Mouse (Mus musculus): ENCODE measurements around the gene Epo. TPM values are rescaled to one million over a fixed set of nuclear protein-coding genes. Genes with fewer than 3 reads are reported as not detected.

Gene Epo
- polyA plus RNA-seq, 1 experiment from 2014 or later: 1.4 TPM

DNA sequence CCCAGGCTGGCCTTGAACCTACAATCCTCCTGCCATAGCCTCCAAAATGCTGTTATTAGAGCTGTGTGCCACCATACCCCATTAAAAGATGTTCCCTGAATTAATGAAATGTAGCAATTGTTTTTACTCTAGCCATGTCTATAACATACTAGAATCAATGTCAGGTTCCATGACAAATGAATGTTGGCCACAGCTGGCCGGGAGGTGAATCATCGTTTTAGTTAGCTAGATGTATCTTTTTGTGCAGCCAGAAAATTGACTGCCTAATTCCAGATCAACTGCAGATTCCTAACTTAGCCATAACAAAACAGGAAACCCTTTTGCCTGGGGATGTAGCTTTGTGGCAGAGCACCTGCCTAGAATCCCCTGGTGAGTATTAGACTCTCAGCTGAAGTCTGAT, 16.8 kb upstream of the Epo start:
- H3K36me3 ChIP-seq (ENCODE audit: control insufficient read depth, insufficient read depth, low read length): no peaks in the 10 kb centered on the region
- 90% methylated on average over 2 of the region's 2 CpGs for WGBS

GRCm38 (mm10) chr5:137545596-137545995, 12.6 kb upstream of the Epo start:
- Histone ChIP-seq H3K27ac (ENCODE audit: low read depth, low read length) (no peak overlapping the region), H3K4me1 (ENCODE audit: control insufficient read depth, insufficient read depth, low read length) (no peaks in the 10 kb centered on the region), H3K4me3 (ENCODE audit: low read depth, low read length) (no peak overlapping the region), H3K9ac (ENCODE audit: low read length) (no peak overlapping the region), H3K27me3 (ENCODE audit: control insufficient read depth, insufficient read depth, low read length) (no peaks in the 10 kb centered on the region), H3K36me3 (ENCODE audit: control insufficient read depth, insufficient read depth, low read length) (no peaks in the 10 kb centered on the region), H3K9me3 (ENCODE audit: control insufficient read depth, low read length) (no peaks in the 10 kb centered on the region), H3K4me2 (no peak overlapping the region)
- no peak for ATAC-seq (ENCODE audit: low FRiP score)
- DNase-seq (ENCODE audit: low spot score, missing footprints): no peak
- WGBS: 87% methylated on average over 4 of the region's 4 CpGs

More for the DNA sequence above, 16.8 kb upstream of the Epo start:
- Histone ChIP-seq H3K9me3 (ENCODE audit: control insufficient read depth, low read length) (no peaks in the 10 kb centered on the region), H3K27ac (ENCODE audit: low read depth, low read length) (no peak overlapping the region), H3K4me2 (no peak overlapping the region), H3K9ac (ENCODE audit: low read length) (no peak overlapping the region), H3K4me1 (ENCODE audit: control insufficient read depth, insufficient read depth, low read length) (no peaks in the 10 kb centered on the region), H3K4me3 (ENCODE audit: low read depth, low read length) (no peak overlapping the region), H3K27me3 (ENCODE audit: control insufficient read depth, insufficient read depth, low read length) (no peaks in the 10 kb centered on the region)
- no peak for ATAC-seq (ENCODE audit: low FRiP score)
- DNase-seq (ENCODE audit: low spot score, missing footprints): no peak

DNA sequence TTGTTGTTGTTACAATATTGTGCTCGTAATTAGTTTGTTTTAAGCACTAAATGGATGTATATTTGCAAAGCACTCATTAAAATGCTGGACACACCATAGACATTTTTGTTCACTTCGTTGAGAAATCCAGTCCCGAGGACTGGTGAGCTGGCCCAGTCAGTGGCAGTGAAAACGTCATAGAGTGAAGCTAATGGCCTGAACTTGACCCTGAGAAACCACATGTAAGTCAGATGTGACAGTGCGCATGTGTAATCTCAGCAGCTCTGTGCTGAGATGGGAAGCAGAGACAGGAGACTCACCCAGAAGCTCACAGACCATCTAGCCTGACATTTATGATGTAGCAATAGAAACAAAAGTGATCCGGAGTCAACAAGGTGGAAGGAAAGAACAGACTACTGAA, 11.9 kb upstream of the Epo start:
- H3K4me2 ChIP-seq: no peak overlapping the region
- H3K9ac ChIP-seq (ENCODE audit: low read length): no peak overlapping the region
- no peaks in the 10 kb centered on the region for H3K36me3 ChIP-seq (ENCODE audit: control insufficient read depth, insufficient read depth, low read length)
- ATAC-seq (ENCODE audit: low FRiP score): no peak
- no peaks in the 10 kb centered on the region for H3K9me3 ChIP-seq (ENCODE audit: control insufficient read depth, low read length)
- no peaks in the 10 kb centered on the region for H3K4me1 ChIP-seq (ENCODE audit: control insufficient read depth, insufficient read depth, low read length)
- no peak overlapping the region for H3K4me3 ChIP-seq (ENCODE audit: low read depth, low read length)
- H3K27ac ChIP-seq (ENCODE audit: low read depth, low read length): no peak overlapping the region
- no peak for DNase-seq (ENCODE audit: low spot score, missing footprints)
- WGBS: 78% methylated on average over 6 of the region's 6 CpGs
- no peaks in the 10 kb centered on the region for H3K27me3 ChIP-seq (ENCODE audit: control insufficient read depth, insufficient read depth, low read length)

- ATAC-seq (ENCODE audit: low FRiP score) (no peak), DNase-seq (ENCODE audit: low spot score, missing footprints) (no peak)
- H3K9ac ChIP-seq (ENCODE audit: low read length): no peak overlapping the region
- H3K27me3 ChIP-seq (ENCODE audit: control insufficient read depth, insufficient read depth, low read length): no peaks in the 10 kb centered on the region
- 80% methylated on average over 5 of the region's 5 CpGs for WGBS
- H3K27ac ChIP-seq (ENCODE audit: low read depth, low read length): no peak overlapping the region
- H3K4me2 ChIP-seq: no peak overlapping the region
- no peak overlapping the region for H3K4me3 ChIP-seq (ENCODE audit: low read depth, low read length)
- no peaks in the 10 kb centered on the region for H3K9me3 ChIP-seq (ENCODE audit: control insufficient read depth, low read length)
- H3K4me1 ChIP-seq (ENCODE audit: control insufficient read depth, insufficient read depth, low read length): no peaks in the 10 kb centered on the region
- no peaks in the 10 kb centered on the region for H3K36me3 ChIP-seq (ENCODE audit: control insufficient read depth, insufficient read depth, low read length)
Observed at GRCm38 (mm10) chr5:137541768-137542540, 8.9 kb upstream of the Epo start.

DNA sequence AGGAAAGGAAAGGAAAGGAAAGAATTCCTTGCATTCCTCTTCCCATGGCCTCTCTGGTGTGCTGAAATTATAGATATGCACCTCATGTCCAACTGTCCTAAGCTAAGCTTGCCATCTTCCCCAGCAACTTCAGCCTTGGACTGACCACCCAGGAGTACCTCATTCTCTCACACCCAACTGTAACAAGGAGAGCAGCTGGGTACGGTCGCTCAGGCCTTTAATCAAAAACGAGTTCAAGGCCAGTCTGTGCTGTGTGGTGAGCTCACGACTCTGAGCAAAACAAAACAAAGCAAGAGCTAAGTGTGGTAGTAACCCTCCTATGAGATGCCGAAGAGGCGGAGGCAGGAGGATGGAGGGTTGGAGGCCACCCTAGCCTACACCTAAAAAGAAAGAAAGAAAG, 7.9 kb upstream of the Epo start:
- H3K4me3 ChIP-seq (ENCODE audit: low read depth, low read length): no peak overlapping the region
- H3K36me3 ChIP-seq (ENCODE audit: control insufficient read depth, insufficient read depth, low read length): no peaks in the 10 kb centered on the region
- no peak overlapping the region for H3K4me2 ChIP-seq
- ATAC-seq (ENCODE audit: low FRiP score) (no peak), DNase-seq (ENCODE audit: low spot score, missing footprints) (no peak)
- H3K27me3 ChIP-seq (ENCODE audit: control insufficient read depth, insufficient read depth, low read length): no peaks in the 10 kb centered on the region
- no peak overlapping the region for H3K27ac ChIP-seq (ENCODE audit: low read depth, low read length)
- H3K4me1 ChIP-seq (ENCODE audit: control insufficient read depth, insufficient read depth, low read length): no peaks in the 10 kb centered on the region
- no peak overlapping the region for H3K9ac ChIP-seq (ENCODE audit: low read length)
- 76% methylated on average over 6 of the region's 6 CpGs for WGBS
- no peaks in the 10 kb centered on the region for H3K9me3 ChIP-seq (ENCODE audit: control insufficient read depth, low read length)

DNA sequence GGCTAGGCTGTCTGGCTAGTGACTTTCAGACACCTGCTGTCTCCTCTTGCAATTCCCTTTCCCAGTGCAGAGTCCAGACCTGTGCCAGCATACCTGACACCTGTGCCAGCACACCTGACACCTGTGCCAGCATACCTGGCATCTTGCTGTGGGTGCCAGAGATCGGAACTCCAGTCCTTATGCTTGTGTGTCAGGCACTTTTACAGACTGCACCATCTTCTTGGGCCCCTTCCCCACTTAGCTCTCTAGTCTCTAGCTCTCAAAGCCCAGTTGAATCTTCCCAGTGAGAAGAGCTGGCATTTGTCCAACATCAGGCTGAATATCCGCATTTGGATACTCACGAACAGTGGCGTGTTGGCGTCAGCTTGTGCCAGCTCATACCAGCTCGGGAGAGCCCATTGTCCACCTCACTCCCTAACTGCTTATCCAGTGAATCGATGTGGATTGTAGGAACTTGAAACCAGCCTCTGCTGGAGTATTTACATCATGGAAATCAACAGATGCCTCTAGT, 6.3 kb upstream of the Epo start:
- ATAC-seq (ENCODE audit: low FRiP score) (no peak), DNase-seq (ENCODE audit: low spot score, missing footprints) (no peak)
- Histone ChIP-seq H3K9ac (ENCODE audit: low read length) (no peak overlapping the region), H3K4me1 (ENCODE audit: control insufficient read depth, insufficient read depth, low read length) (no peaks in the 10 kb centered on the region), H3K27me3 (ENCODE audit: control insufficient read depth, insufficient read depth, low read length) (no peaks in the 10 kb centered on the region), H3K36me3 (ENCODE audit: control insufficient read depth, insufficient read depth, low read length) (no peaks in the 10 kb centered on the region), H3K4me3 (ENCODE audit: low read depth, low read length) (no peak overlapping the region), H3K27ac (ENCODE audit: low read depth, low read length) (no peak overlapping the region), H3K4me2 (no peak overlapping the region), H3K9me3 (ENCODE audit: control insufficient read depth, low read length) (no peaks in the 10 kb centered on the region)
- 78% methylated on average over 7 of the region's 7 CpGs for WGBS

DNA sequence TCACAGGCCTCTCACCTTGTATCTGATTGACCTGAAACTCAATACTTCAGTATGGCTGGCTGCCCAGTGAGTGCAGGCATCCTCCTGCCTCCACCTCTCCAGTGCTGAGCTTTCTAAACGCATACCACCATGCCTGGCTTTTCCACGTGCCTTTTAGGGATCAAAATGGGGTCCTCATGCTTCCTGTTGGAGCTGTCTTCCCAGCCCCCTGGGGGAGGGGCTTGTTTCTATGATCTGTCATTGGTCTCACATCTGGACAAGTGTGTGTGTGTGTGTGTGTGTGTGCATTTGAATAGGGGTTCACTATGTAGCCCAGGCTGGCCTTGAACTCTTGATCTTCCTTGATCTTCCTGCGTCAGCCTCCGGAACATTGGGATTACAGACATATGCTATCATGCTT, 4.4 kb upstream of the Epo start:
- H3K27me3 ChIP-seq (ENCODE audit: control insufficient read depth, insufficient read depth, low read length): no peaks in the 10 kb centered on the region
- no peak overlapping the region for H3K4me3 ChIP-seq (ENCODE audit: low read depth, low read length)
- DNase-seq (ENCODE audit: low spot score, missing footprints): no peak
- no peaks in the 10 kb centered on the region for H3K9me3 ChIP-seq (ENCODE audit: control insufficient read depth, low read length)
- no peak overlapping the region for H3K27ac ChIP-seq (ENCODE audit: low read depth, low read length)
- no peaks in the 10 kb centered on the region for H3K36me3 ChIP-seq (ENCODE audit: control insufficient read depth, insufficient read depth, low read length)
- no peak for ATAC-seq (ENCODE audit: low FRiP score)
- no peaks in the 10 kb centered on the region for H3K4me1 ChIP-seq (ENCODE audit: control insufficient read depth, insufficient read depth, low read length)
- WGBS: 64% methylated on average over 4 of the region's 4 CpGs
- no peak overlapping the region for H3K9ac ChIP-seq (ENCODE audit: low read length)
- H3K4me2 ChIP-seq: no peak overlapping the region

- WGBS: 84% methylated on average over 9 of the region's 9 CpGs
- DNase-seq (ENCODE audit: low spot score, missing footprints) (no peak), ATAC-seq (ENCODE audit: low FRiP score) (no peak)
- H3K9me3 ChIP-seq (ENCODE audit: control insufficient read depth, low read length): no peaks in the 10 kb centered on the region
- H3K4me2 ChIP-seq: no peak overlapping the region
- H3K4me1 ChIP-seq (ENCODE audit: control insufficient read depth, insufficient read depth, low read length): peaks cover 2% of the 10 kb centered on the region
- H3K27ac ChIP-seq (ENCODE audit: low read depth, low read length): no peak overlapping the region
- no peaks in the 10 kb centered on the region for H3K36me3 ChIP-seq (ENCODE audit: control insufficient read depth, insufficient read depth, low read length)
- no peaks in the 10 kb centered on the region for H3K27me3 ChIP-seq (ENCODE audit: control insufficient read depth, insufficient read depth, low read length)
- no peak overlapping the region for H3K9ac ChIP-seq (ENCODE audit: low read length)
- H3K4me3 ChIP-seq (ENCODE audit: low read depth, low read length): no peak overlapping the region
Observed at GRCm38 (mm10) chr5:137535318-137535717, 2.3 kb upstream of the Epo start.

DNA sequence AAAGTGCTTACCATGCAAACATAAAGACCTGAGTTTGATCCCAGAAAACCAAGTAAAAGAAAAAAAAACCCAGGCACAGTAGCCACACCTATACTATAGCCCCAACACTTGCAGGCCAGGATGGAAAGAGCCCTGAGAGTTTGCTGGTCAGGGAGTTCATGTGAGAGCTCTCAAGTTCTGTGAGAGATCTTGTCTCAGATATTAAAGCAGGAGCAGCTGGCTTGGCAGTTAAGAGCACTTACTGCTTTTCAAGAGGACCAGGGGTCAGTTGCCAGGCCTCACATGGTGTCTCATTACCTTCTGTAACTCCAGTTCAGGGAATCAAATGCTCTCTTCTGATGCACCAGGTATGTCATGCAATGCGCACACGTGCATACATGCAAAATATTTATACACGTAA, 1.7 kb upstream of the Epo start:
- Histone ChIP-seq H3K4me1 (ENCODE audit: control insufficient read depth, insufficient read depth, low read length) (peaks cover 7% of the 10 kb centered on the region), H3K9me3 (ENCODE audit: control insufficient read depth, low read length) (no peaks in the 10 kb centered on the region), H3K36me3 (ENCODE audit: control insufficient read depth, insufficient read depth, low read length) (peaks cover under 1% of the 10 kb centered on the region; the same call in 1 of the 2 replicates), H3K4me2 (no peak overlapping the region), H3K9ac (ENCODE audit: low read length) (no peak overlapping the region), H3K27me3 (ENCODE audit: control insufficient read depth, insufficient read depth, low read length) (no peaks in the 10 kb centered on the region), H3K4me3 (ENCODE audit: low read depth, low read length) (no peak overlapping the region), H3K27ac (ENCODE audit: low read depth, low read length) (no peak overlapping the region)
- DNase-seq (ENCODE audit: low spot score, missing footprints): no peak
- WGBS: 94% methylated on average over 3 of the region's 3 CpGs
- ATAC-seq (ENCODE audit: low FRiP score): no peak

Measured in midbrain, embryonic 11.5 days (tissue).